ENCODE assay signal across 8 mouse cellular contexts in genomic region chrX:143518168-143518901, GRCm38 (mm10). TPM values are rescaled to one million over a fixed set of nuclear protein-coding genes. Genes with fewer than 3 reads are reported as not detected.
DNase-seq lines count a peak whose midpoint lies in the region; ATAC-seq and TF ChIP-seq lines count a peak whose summit lies in the region.

TSS of gene Pak3 (plus strand) at chrX:143518591.

- H3K27me3 ChIP-seq in heart, embryonic 10.5 days (ENCODE audit: insufficient read depth, poor library complexity, severe bottlenecking): peaks cover 30% of the 10 kb centered on the region
- peaks cover 6% of the 10 kb centered on the region for H3K27me3 ChIP-seq in embryonic facial prominence, embryonic 12.5 days
- no peaks in the 10 kb centered on the region for H3K27me3 ChIP-seq in hindbrain, embryonic 16.5 days (replicated peaks; ENCODE audit: control insufficient read depth, insufficient read depth, low read length)
- peaks cover 11% of the 10 kb centered on the region for H3K27me3 ChIP-seq in liver, embryonic 11.5 days (replicated peaks; ENCODE audit: control insufficient read depth, insufficient read depth, low read length)
- no peaks in the 10 kb centered on the region for H3K27me3 ChIP-seq in small intestine, adult 2 months (ENCODE audit: control insufficient read depth, insufficient read depth, low read length)

- no peaks in the 10 kb centered on the region for H3K36me3 ChIP-seq in heart, embryonic 10.5 days
- no peaks in the 10 kb centered on the region for H3K36me3 ChIP-seq in embryonic facial prominence, embryonic 12.5 days
- H3K36me3 ChIP-seq in hindbrain, embryonic 16.5 days (ENCODE audit: control insufficient read depth, insufficient read depth, low read length): no peaks in the 10 kb centered on the region
- no peaks in the 10 kb centered on the region for H3K36me3 ChIP-seq in liver, embryonic 11.5 days (ENCODE audit: control insufficient read depth, insufficient read depth, low read length)
- H3K36me3 ChIP-seq in small intestine, adult 2 months (ENCODE audit: control insufficient read depth, insufficient read depth, low read length): no peaks in the 10 kb centered on the region

- peak within 1 kb of the TSS; percentile 42 for H3K9ac ChIP-seq in embryonic facial prominence, embryonic 12.5 days
- peak within 1 kb of the TSS; percentile 60 for H3K9ac ChIP-seq in hindbrain, embryonic 16.5 days (ENCODE audit: low read depth, low read length)
- no peak within 1 kb of the TSS for H3K9ac ChIP-seq in liver, embryonic 11.5 days (ENCODE audit: low read depth, low read length)

- 15% methylated on average over 23 of the region's 23 CpGs for WGBS in heart, embryonic 10.5 days
- WGBS in embryonic facial prominence, embryonic 12.5 days: 12% methylated on average over 23 of the region's 23 CpGs
- WGBS in hindbrain, embryonic 16.5 days: 23% methylated on average over 22 of the region's 23 CpGs
- WGBS in liver, embryonic 11.5 days: 16% methylated on average over 23 of the region's 23 CpGs
- WGBS in small intestine, adult 2 months: 12% methylated on average over 23 of the region's 23 CpGs

- ATAC-seq in embryonic facial prominence, embryonic 12.5 days (ENCODE audit: insufficient number of reproducible peaks, insufficient read depth, low FRiP score, low TSS enrichment): 0 out of 2 replicates have a peak, but pooled peaks have one; percentile 72
- peak; percentile 89 for ATAC-seq in hindbrain, embryonic 16.5 days
- no peak for ATAC-seq in liver, embryonic 11.5 days (replicated peaks; ENCODE audit: low FRiP score)

- H3K9me3 ChIP-seq in heart, embryonic 10.5 days: no peaks in the 10 kb centered on the region
- H3K9me3 ChIP-seq in embryonic facial prominence, embryonic 12.5 days: no peaks in the 10 kb centered on the region
- no peaks in the 10 kb centered on the region for H3K9me3 ChIP-seq in hindbrain, embryonic 16.5 days (ENCODE audit: control insufficient read depth, low read length)
- no peaks in the 10 kb centered on the region for H3K9me3 ChIP-seq in liver, embryonic 11.5 days (ENCODE audit: control insufficient read depth, low read length)

- H3K4me1 ChIP-seq in heart, embryonic 10.5 days: no peaks in the 10 kb centered on the region
- H3K4me1 ChIP-seq in embryonic facial prominence, embryonic 12.5 days: no peaks in the 10 kb centered on the region
- H3K4me1 ChIP-seq in hindbrain, embryonic 16.5 days (ENCODE audit: control insufficient read depth, insufficient read depth, low read depth, low read length): no peaks in the 10 kb centered on the region
- H3K4me1 ChIP-seq in liver, embryonic 11.5 days (replicated peaks; ENCODE audit: control insufficient read depth, insufficient read depth, low read length): no peaks in the 10 kb centered on the region
- no peaks in the 10 kb centered on the region for H3K4me1 ChIP-seq in small intestine, adult 2 months (ENCODE audit: control insufficient read depth, insufficient read depth, insufficient read length, low read length)

- no peak for DNase-seq in heart, embryonic 10.5 days (ENCODE audit: low spot score)
- no peak for DNase-seq in heart, postnatal 25 days (ENCODE audit: low spot score)
- DNase-seq in adipocyte (ENCODE audit: low spot score): peak; percentile 19
- no peak for DNase-seq in liver, embryonic 11.5 days (ENCODE audit: low spot score)
- DNase-seq in thymus, postnatal 25 days: no peak

- TF ChIP-seq CTCF in small intestine, adult 2 months (IDR thresholded peaks at IDR 0.05; ENCODE audit: extremely low read depth, insufficient read length, insufficient replicate concordance, low read depth, low read length): no peak

- intact Hi-C loops in heart, postnatal 25 days (cut with DNase I): no loop called here

- H3K27ac ChIP-seq in heart, embryonic 10.5 days: 0 out of 2 replicates have a peak within 1 kb of the TSS, but pooled peaks have one; percentile 36
- H3K27ac ChIP-seq in embryonic facial prominence, embryonic 12.5 days: 0 out of 2 replicates have a peak within 1 kb of the TSS, but pooled peaks have one; percentile 23
- H3K27ac ChIP-seq in hindbrain, embryonic 16.5 days (ENCODE audit: low read depth, low read length): peak within 1 kb of the TSS; percentile 88
- no peak within 1 kb of the TSS for H3K27ac ChIP-seq in liver, embryonic 11.5 days (ENCODE audit: low read depth, low read length)
- H3K27ac ChIP-seq in small intestine, adult 2 months (ENCODE audit: insufficient read depth, low read depth, low read length): no peak within 1 kb of the TSS

- TF ChIP-seq POLR2A in small intestine, adult 2 months (IDR thresholded peaks at IDR 0.05; ENCODE audit: low read depth, low read length): no peak

- peak within 1 kb of the TSS; percentile 54 for H3K4me3 ChIP-seq in heart, embryonic 10.5 days
- H3K4me3 ChIP-seq in embryonic facial prominence, embryonic 12.5 days: peak within 1 kb of the TSS; percentile 39
- peak within 1 kb of the TSS; percentile 49 for H3K4me3 ChIP-seq in hindbrain, embryonic 16.5 days (ENCODE audit: low read length)
- H3K4me3 ChIP-seq in liver, embryonic 11.5 days (ENCODE audit: low read depth, low read length): peak within 1 kb of the TSS; percentile 6; the same call in 1 of the 2 replicates
- H3K4me3 ChIP-seq in small intestine, adult 2 months (ENCODE audit: low read depth, low read length): peak within 1 kb of the TSS; percentile 21; the same call in 1 of the 2 replicates

- peak within 1 kb of the TSS; percentile 52 for H3K4me2 ChIP-seq in embryonic facial prominence, embryonic 12.5 days (replicated peaks)
- peak within 1 kb of the TSS; percentile 55 for H3K4me2 ChIP-seq in hindbrain, embryonic 16.5 days (ENCODE audit: low read length)
- peak within 1 kb of the TSS; percentile 39 for H3K4me2 ChIP-seq in liver, embryonic 11.5 days

RNA-seq across cellular contexts. Expression of gene Pak3, which starts in this region (rescaled TPM):
- 4.2 and 5.6 TPM in 2 replicates for polyA plus RNA-seq in heart, embryonic 10.5 days (2016; fragmentation: Nextera tagmentation; extraction: Ambion mirVana)
- under 1 TPM; 0.18 to 0.34 TPM for total RNA-seq in heart, postnatal 25 days (2021)
- 22.7 and 25.7 TPM in 2 replicates for polyA plus RNA-seq in embryonic facial prominence, embryonic 12.5 days (2016; fragmentation: Nextera tagmentation; extraction: Ambion mirVana)
- 239 and 252 TPM in 2 replicates for polyA plus RNA-seq in hindbrain, embryonic 16.5 days (2015; fragmentation: Nextera tagmentation; extraction: Ambion mirVana)
- polyA plus RNA-seq in liver, embryonic 11.5 days (2014; fragmentation: Nextera tagmentation; extraction: Ambion mirVana): 2.0 and 3.4 TPM in 2 replicates
- polyA plus RNA-seq in small intestine, adult 2 months (2012; rRNA removed): 0.34 TPM in 1 of 2 replicates, not detected in the other

Comparison
In these comparisons a context has a peak if more than half of its experiments do, and no peak if none do; other contexts are left out.
1. H3K27ac ChIP-seq: peak in heart, embryonic 10.5 days (single experiment), embryonic facial prominence, embryonic 12.5 days (single experiment) and hindbrain, embryonic 16.5 days (single experiment); none in liver, embryonic 11.5 days (single experiment) and small intestine, adult 2 months (single experiment).
2. Peak in every context shown above with its lines, with median percentiles within 50 percentile points of each other: H3K4me3 ChIP-seq and H3K4me2 ChIP-seq.